ENCODE assay signal across 9 mouse cellular contexts in genomic region chr4:128678564-128679217, GRCm38 (mm10). TPM values are rescaled to one million over a fixed set of nuclear protein-coding genes. Genes with fewer than 3 reads are reported as not detected.
A peak's percentile ranks its signal among the peaks of the same experiment; 100 is the strongest.
DNase-seq lines count a peak whose midpoint lies in the region; ATAC-seq and TF ChIP-seq lines count a peak whose summit lies in the region.
"Had no signal": no experiment of that assay in that cellular context is flagged by ENCODE, and none has a peak within 500 bp of the region (broad histone marks: within the 10 kb centered on the region; RNA-seq: fewer than 3 reads in every experiment).

No protein-coding gene starts in this region.

- intact Hi-C loops in left cerebral cortex, postnatal 36 days (cut with DNase I): no loop called here

- TF ChIP-seq POLR2A in brain, embryonic 14.5 days (IDR thresholded peaks at IDR 0.05; ENCODE audit: borderline replicate concordance, extremely low read depth, insufficient read depth, insufficient read length, poor library complexity, severe bottlenecking): no peak

- no peak overlapping the region for H3K9ac ChIP-seq in forebrain, embryonic 12.5 days
- peak overlapping the region; percentile 23; the same call in 1 of the 2 replicates for H3K9ac ChIP-seq in limb, embryonic 12.5 days (replicated peaks)
- peak overlapping the region; percentile 40; the same call in 1 of the 2 replicates for H3K9ac ChIP-seq in midbrain, postnatal 0 days (replicated peaks; ENCODE audit: low read length, poor library complexity, severe bottlenecking)

- no peaks in the 10 kb centered on the region for H3K36me3 ChIP-seq in forebrain, embryonic 12.5 days (replicated peaks)
- H3K36me3 ChIP-seq in limb, embryonic 12.5 days: no peaks in the 10 kb centered on the region
- H3K36me3 ChIP-seq in midbrain, postnatal 0 days (ENCODE audit: insufficient read depth, low read length): no peaks in the 10 kb centered on the region

- H3K4me3 ChIP-seq in forebrain, embryonic 12.5 days (replicated peaks): no peak overlapping the region
- no peak overlapping the region for H3K4me3 ChIP-seq in limb, embryonic 12.5 days (replicated peaks)
- H3K4me3 ChIP-seq in midbrain, postnatal 0 days (ENCODE audit: low read depth, low read length): peak overlapping the region; percentile 14; the same call in 1 of the 2 replicates

- TF ChIP-seq CTCF in brain, embryonic 14.5 days (IDR thresholded peaks at IDR 0.05; ENCODE audit: borderline replicate concordance, extremely low read depth, insufficient read depth, insufficient read length): no peak
- no peak for TF ChIP-seq CTCF in midbrain, postnatal 0 days (IDR thresholded peaks at IDR 0.05)

- peak; percentile 57; the same call in 1 of the 2 replicates for ATAC-seq in forebrain, embryonic 12.5 days (ENCODE audit: low FRiP score)
- ATAC-seq in limb, embryonic 12.5 days (ENCODE audit: insufficient number of reproducible peaks, insufficient read depth, low FRiP score, low TSS enrichment, low read depth): no peak
- ATAC-seq in midbrain, postnatal 0 days (ENCODE audit: low FRiP score): peak; percentile 82
- ATAC-seq in erythroblast, adult 5-6 weeks (replicated peaks; ENCODE audit: low FRiP score, poor library complexity, severe bottlenecking): no peak

- H3K27me3 ChIP-seq in forebrain, embryonic 12.5 days: no peaks in the 10 kb centered on the region
- H3K27me3 ChIP-seq in limb, embryonic 12.5 days: no peaks in the 10 kb centered on the region
- H3K27me3 ChIP-seq in midbrain, postnatal 0 days (ENCODE audit: insufficient read depth, low read length): no peaks in the 10 kb centered on the region

- peak overlapping the region; percentile 32 for H3K4me2 ChIP-seq in forebrain, embryonic 12.5 days
- peak overlapping the region; percentile 32 for H3K4me2 ChIP-seq in limb, embryonic 12.5 days
- peak overlapping the region; percentile 38 for H3K4me2 ChIP-seq in midbrain, postnatal 0 days (ENCODE audit: low read depth, low read length, poor library complexity, severe bottlenecking)

- peak; percentile 77 for DNase-seq in brain, embryonic 14.5 days (ENCODE audit: low read depth)
- DNase-seq in midbrain, postnatal 0 days (ENCODE audit: low spot score): peak; percentile 77
- DNase-seq in left cerebral cortex, postnatal 36 days (ENCODE audit: low spot score in 2 of 2): no peak
- no peak for DNase-seq in ovary, postnatal 14 days (ENCODE audit: low spot score)
- DNase-seq in kidney, postnatal 36 days: no peak
- DNase-seq: kidney, adult 8-10 months had no signal

- H3K9me3 ChIP-seq in forebrain, embryonic 12.5 days: no peaks in the 10 kb centered on the region
- no peaks in the 10 kb centered on the region for H3K9me3 ChIP-seq in limb, embryonic 12.5 days
- no peaks in the 10 kb centered on the region for H3K9me3 ChIP-seq in midbrain, postnatal 0 days (ENCODE audit: low read length)

- H3K27ac ChIP-seq in forebrain, embryonic 12.5 days: peak overlapping the region; percentile 77
- peak overlapping the region; percentile 80 for H3K27ac ChIP-seq in limb, embryonic 12.5 days
- peak overlapping the region; percentile 71 for H3K27ac ChIP-seq in midbrain, postnatal 0 days (ENCODE audit: low read depth, low read length)

- 39% methylated on average over 13 of the region's 13 CpGs for WGBS in forebrain, embryonic 12.5 days
- WGBS in limb, embryonic 12.5 days: 49% methylated on average over 13 of the region's 13 CpGs
- 23% methylated on average over 13 of the region's 13 CpGs for WGBS in midbrain, postnatal 0 days

- peaks cover 20% of the 10 kb centered on the region for H3K4me1 ChIP-seq in forebrain, embryonic 12.5 days
- peaks cover 40% of the 10 kb centered on the region for H3K4me1 ChIP-seq in limb, embryonic 12.5 days (replicated peaks)
- peaks cover 3% of the 10 kb centered on the region; the same call in 1 of the 2 replicates for H3K4me1 ChIP-seq in midbrain, postnatal 0 days (ENCODE audit: insufficient read depth, low read length)

RNA-seq across cellular contexts. Expression of gene Phc2, which starts 24.2 kb away (rescaled TPM):
- polyA plus RNA-seq in brain, embryonic 14.5 days (2012; rRNA removed): 193 and 196 TPM in 2 replicates
- 56.1 and 148 TPM in 2 replicates for polyA plus RNA-seq in forebrain, embryonic 12.5 days (2016; fragmentation: Nextera tagmentation; extraction: Ambion mirVana)
- polyA plus RNA-seq in limb, embryonic 12.5 days (2016; fragmentation: Nextera tagmentation; extraction: Ambion mirVana): 69.0 and 81.6 TPM in 2 replicates
- total RNA-seq in midbrain, postnatal 0 days (2014; rRNA removed): 64.3 and 66.1 TPM in 2 replicates
- 31.4 and 34.8 TPM in 2 replicates for polyA plus RNA-seq in midbrain, postnatal 0 days (2015; fragmentation: Nextera tagmentation; extraction: Ambion mirVana)
- total RNA-seq in left cerebral cortex, postnatal 36 days (2021): 10 to 100 TPM; 88.2 to 92.3 TPM
- total RNA-seq in erythroblast, adult 5-6 weeks (2015; ENCODE audit: low replicate concordance): 7.1 and 14.0 TPM in 2 replicates
- 3.3 and 4.5 TPM in 2 replicates for total RNA-seq in erythroblast, adult 5-6 weeks (2017; ENCODE audit: low replicate concordance)

Comparison
In these comparisons a context has a peak if more than half of its experiments do, and no peak if none do; other contexts are left out.
1. DNase-seq: peak in brain, embryonic 14.5 days (single experiment) and midbrain, postnatal 0 days (single experiment); none in left cerebral cortex, postnatal 36 days (0 of 2), ovary, postnatal 14 days (single experiment) and kidney, postnatal 36 days (0 of 2).
2. ATAC-seq: peak in forebrain, embryonic 12.5 days (single experiment) and midbrain, postnatal 0 days (single experiment); none in limb, embryonic 12.5 days (single experiment) and erythroblast, adult 5-6 weeks (single experiment).
3. Peak in every context shown above with its lines, with median percentiles within 50 percentile points of each other: H3K27ac ChIP-seq and H3K4me2 ChIP-seq.